Mouse (Mus musculus) heart, adult 2 months (tissue): ENCODE data around the gene Podxl2. TPM values are rescaled to one million over a fixed set of nuclear protein-coding genes. Genes with fewer than 3 reads are reported as not detected.
A peak's percentile ranks its signal among the peaks of the same experiment; 100 is the strongest.

Experiments
- DNase-seq, 2 experiments: peaks; one replicate each; pipeline ENCODE4 v3.0.0; 2021
- H3K27ac ChIP-seq: fragments of 200-600 bp; 2 replicates; pipeline ENCODE4 v1.8.1; 2022
- H3K27me3 ChIP-seq: fragments of 200-500 bp; 2 replicates; pipeline ENCODE4 v1.6.1; 2012; ENCODE audit warnings: mild to moderate bottlenecking, low read length, inconsistent platforms, mixed read lengths; ENCODE audit not compliant: control insufficient read depth, insufficient read depth
- H3K36me3 ChIP-seq: fragments of 200-500 bp; 2 replicates; pipeline ENCODE4 v1.6.1; 2012; ENCODE audit warnings: low read length, inconsistent platforms; ENCODE audit not compliant: control insufficient read depth, insufficient read depth
- H3K4me1 ChIP-seq: fragments of 200-500 bp; 2 replicates; pipeline ENCODE4 v1.6.1; 2011; ENCODE audit warnings: low read length; ENCODE audit not compliant: control insufficient read depth, insufficient read depth
- H3K4me3 ChIP-seq: fragments of 200-600 bp; 2 replicates; pipeline ENCODE4 v1.8.1; 2022
- H3K79me2 ChIP-seq: fragments of 200-500 bp; replicated peaks from 2 replicates; pipeline ENCODE4 v1.6.1; 2012; ENCODE audit warnings: mild to moderate bottlenecking, inconsistent platforms, low read length, moderate library complexity, mixed read lengths; ENCODE audit not compliant: control insufficient read depth, insufficient read depth
- H3K9ac ChIP-seq: fragments of 200-500 bp; 2 replicates; pipeline ENCODE4 v1.6.1; 2012; ENCODE audit warnings: low read depth, mild to moderate bottlenecking, control low read depth, inconsistent platforms, low read length, mixed read lengths
- CTCF ChIP-seq: fragments of 200-600 bp; IDR thresholded peaks from 2 replicates; pipeline ENCODE4 v1.8.1; 2022; ENCODE audit warnings: antibody characterized with exemption, mild to moderate bottlenecking, moderate library complexity
- EP300 ChIP-seq: fragments of 200-500 bp; IDR thresholded peaks from 2 replicates; pipeline ENCODE4 v1.6.1; 2011; ENCODE audit warnings: low read depth, low read length, control low read depth; ENCODE audit not compliant: insufficient read depth
- POLR2A ChIP-seq: fragments of 200-500 bp; IDR thresholded peaks from 2 replicates; pipeline ENCODE4 v1.6.1; 2011; ENCODE audit warnings: mild to moderate bottlenecking, low read depth, low read length, control low read depth; ENCODE audit not compliant: insufficient read depth
- WGBS: fragments of 180-500 bp; shearing (Covaris S2); methylation state at CpG from one replicate; pipeline ENCODE4 v1.1.7; 2018; 5-methylcytosine and 5-hydroxymethylcytosine counted together
- intact Hi-C: fragments of 180-260 bp; cut with DNase I; formaldehyde crosslinking; loops from one replicate; pipeline ENCODE4 v1.15.1; 2025
- polyA plus RNA-seq: library from polyadenylated mRNA; depleted of rRNA; stranded (reverse); fragments of >200 nt; gene quantifications from 2 replicates; pipeline ENCODE4 v1.2.3, GENCODE M21; 2012
- total RNA-seq, 2 experiments: library from RNA; stranded (reverse); gene quantifications; 2 replicates each; pipeline ENCODE4 v1.2.3; 2021

Gene Podxl2
- total and polyA plus RNA-seq, 3 experiments = 13.1 to 26.2 (median 15.9) TPM

DNA sequence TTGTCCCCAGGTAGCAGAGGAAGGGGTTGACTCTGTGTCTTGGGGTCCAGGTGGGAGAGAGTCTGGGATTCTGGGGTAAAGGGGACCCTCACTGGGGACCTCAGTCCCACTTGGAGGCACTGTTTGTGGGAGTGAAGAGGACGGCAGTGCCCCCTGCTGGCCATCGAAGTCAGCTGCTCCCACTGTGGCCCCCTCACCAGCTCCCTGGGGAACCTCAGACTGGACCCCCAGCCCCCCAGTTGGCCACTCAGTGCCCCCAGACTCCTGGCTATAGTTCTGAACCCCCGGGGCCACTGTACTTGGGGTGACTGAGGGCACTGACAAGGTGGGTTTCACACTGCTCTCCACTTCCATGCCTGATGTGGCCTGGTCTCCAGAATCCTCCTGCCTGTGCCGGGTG is 25.6 kb downstream of the Podxl2 start:
- DNase-seq = peak in 1 of 2 experiments; percentile 62
- no peak overlapping the region for H3K4me3 ChIP-seq
- no peak overlapping the region for H3K9ac ChIP-seq
- H3K79me2 ChIP-seq = no peaks in the 10 kb centered on the region
- WGBS = 50% methylated on average over 4 of the region's 4 CpGs
- intact Hi-C loops = no loop called here
- peaks cover 5% of the 10 kb centered on the region for H3K4me1 ChIP-seq
- peak; percentile 77 for TF ChIP-seq CTCF
- no peak for TF ChIP-seq EP300
- no peak for TF ChIP-seq POLR2A
- H3K27ac ChIP-seq = no peak overlapping the region
- no peaks in the 10 kb centered on the region for H3K27me3 ChIP-seq
- no peaks in the 10 kb centered on the region for H3K36me3 ChIP-seq

DNA sequence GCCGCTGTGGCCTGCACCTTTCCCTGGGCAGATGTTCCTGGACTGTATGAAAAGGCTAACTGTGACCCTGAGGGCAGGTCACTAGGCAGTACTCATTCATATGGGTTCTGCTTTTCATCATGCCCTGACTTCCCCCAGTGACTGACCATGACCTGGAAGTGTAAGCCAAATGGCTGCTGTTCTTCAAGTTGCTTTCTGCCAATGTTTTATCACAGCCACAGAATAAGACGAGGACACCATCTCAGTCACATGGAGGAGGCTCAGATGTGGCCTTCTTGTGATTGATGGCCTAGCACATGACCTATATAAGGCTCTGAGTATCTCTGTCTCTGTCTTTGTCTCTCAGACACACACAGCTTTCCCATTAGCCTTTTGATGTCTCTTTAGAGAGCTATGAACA is 27.3 kb downstream of the Podxl2 start:
- 53% methylated on average over 2 of the region's 2 CpGs for WGBS
- H3K36me3 ChIP-seq = no peaks in the 10 kb centered on the region
- DNase-seq = no peak
- no peak overlapping the region for H3K9ac ChIP-seq
- H3K79me2 ChIP-seq = no peaks in the 10 kb centered on the region
- H3K4me1 ChIP-seq = peaks cover 8% of the 10 kb centered on the region
- no peak for TF ChIP-seq CTCF
- no peak for TF ChIP-seq EP300
- no peak for TF ChIP-seq POLR2A
- H3K27me3 ChIP-seq = no peaks in the 10 kb centered on the region
- intact Hi-C loops = no loop called here
- H3K4me3 ChIP-seq = no peak overlapping the region
- no peak overlapping the region for H3K27ac ChIP-seq

DNA sequence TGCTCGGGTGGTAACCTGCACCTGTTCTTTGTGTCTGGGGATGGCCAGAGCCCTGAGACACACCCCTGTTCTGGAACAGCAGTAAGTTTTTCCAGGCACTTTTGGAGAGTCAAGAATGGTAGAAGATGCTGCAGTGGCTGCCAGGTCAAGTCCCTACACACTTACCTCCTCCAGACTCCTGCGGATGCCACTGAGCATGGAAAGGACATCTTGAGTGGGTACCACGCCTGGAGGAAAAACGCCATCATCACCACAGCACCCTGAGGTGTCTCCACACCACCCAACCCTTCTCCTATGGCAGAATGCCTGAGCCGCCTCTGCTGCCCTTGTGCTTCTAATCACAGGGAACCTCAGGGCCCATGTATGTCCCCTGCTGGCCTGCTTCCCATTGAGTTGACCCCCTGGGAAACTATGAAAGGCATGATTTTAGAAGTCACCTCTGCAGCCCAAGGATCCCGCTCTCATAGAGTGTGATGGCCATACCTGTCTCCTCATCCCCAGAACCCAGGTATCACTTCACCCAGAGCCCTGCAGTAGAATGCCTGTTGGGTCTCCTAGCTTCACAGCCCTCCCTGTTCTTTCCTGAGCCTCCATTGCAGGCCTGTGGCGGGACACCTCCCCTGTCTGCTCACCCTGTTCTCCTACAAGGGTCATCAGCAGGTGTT is 29.8 kb downstream of the Podxl2 start:
- no peak for DNase-seq
- intact Hi-C loops = no loop called here
- no peak for TF ChIP-seq POLR2A
- TF ChIP-seq EP300 = no peak
- TF ChIP-seq CTCF = no peak
- H3K4me1 ChIP-seq = peaks cover 11% of the 10 kb centered on the region
- no peak overlapping the region for H3K27ac ChIP-seq
- H3K27me3 ChIP-seq = no peaks in the 10 kb centered on the region
- 94% methylated on average over 7 of the region's 7 CpGs for WGBS
- H3K36me3 ChIP-seq = no peaks in the 10 kb centered on the region
- no peak overlapping the region for H3K4me3 ChIP-seq
- no peaks in the 10 kb centered on the region for H3K79me2 ChIP-seq
- no peak overlapping the region for H3K9ac ChIP-seq

DNA sequence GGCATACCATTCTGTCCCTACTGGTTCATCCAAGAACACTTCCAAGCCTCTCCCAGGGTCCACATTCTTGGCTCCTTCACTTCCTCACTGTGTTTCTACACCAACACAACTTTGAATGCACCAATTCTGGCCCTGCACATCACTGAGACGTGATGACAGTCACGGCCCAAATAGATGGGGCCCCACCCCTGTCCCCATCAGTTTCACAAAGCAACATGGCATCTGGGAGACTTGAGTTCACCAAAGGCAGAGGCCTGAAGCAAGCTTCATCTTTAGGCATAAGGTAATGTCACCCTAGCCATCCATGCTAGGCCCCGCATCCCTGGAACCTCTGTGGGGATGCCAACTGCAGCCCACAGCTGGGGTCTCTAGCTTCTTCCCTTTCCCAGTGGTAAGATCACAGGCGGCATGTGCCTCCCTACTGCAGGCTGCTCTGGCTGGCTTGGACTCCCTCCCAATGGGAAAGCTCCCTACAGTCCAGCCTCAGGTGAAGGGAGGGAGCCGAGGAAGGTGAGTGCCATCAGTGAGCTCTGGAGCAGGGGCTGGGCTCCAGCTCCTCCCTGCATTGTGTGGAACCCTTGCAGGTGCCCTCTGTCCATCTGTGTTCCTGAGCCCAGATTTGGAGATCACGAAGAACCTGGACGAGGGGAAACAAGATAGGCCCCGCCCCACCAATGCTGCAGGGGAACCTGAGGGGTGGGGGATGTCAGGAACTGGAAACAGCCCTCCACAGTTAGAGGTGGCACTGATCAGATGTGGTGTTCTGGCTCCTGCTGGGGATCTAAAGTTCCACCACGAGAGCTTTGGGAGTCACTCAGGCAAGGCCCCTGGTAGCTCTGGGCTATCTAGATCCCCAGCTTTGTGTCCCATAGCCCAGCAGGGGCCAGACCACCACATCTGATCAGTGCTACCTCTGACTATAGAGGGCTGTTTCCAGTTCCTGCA is 30.8 kb downstream of the Podxl2 start:
- WGBS = 88% methylated on average over 9 of the region's 9 CpGs
- no peak for DNase-seq
- peaks cover 9% of the 10 kb centered on the region for H3K4me1 ChIP-seq
- no peak overlapping the region for H3K27ac ChIP-seq
- no peaks in the 10 kb centered on the region for H3K79me2 ChIP-seq
- TF ChIP-seq CTCF = no peak
- no peak for TF ChIP-seq POLR2A
- TF ChIP-seq EP300 = no peak
- H3K27me3 ChIP-seq = no peaks in the 10 kb centered on the region
- intact Hi-C loops = no loop called here
- no peaks in the 10 kb centered on the region for H3K36me3 ChIP-seq
- no peak overlapping the region for H3K9ac ChIP-seq
- no peak overlapping the region for H3K4me3 ChIP-seq

DNA sequence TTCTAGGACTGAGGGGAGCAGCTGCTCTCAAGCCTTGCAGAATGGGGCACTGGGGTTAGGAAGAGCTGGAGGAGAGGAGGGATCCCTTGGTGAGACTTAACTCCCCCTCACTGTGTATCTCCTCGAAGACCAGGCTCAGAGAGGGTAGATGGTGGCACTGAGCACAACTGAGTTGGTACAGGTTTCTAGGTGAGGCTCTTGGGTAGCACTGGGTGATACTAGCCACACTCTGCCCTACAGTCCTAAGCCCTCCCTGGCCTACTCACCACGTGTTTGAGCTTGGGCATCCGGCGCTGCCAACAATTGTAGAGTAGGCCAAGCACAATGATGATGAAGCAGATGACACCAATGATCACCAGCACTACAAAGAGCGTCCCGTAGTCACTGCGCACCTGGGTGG is 31.6 kb downstream of the Podxl2 start:
- TF ChIP-seq EP300 (no peak), CTCF (no peak)
- Histone ChIP-seq H3K27me3 (no peaks in the 10 kb centered on the region), H3K4me3 (peak overlapping the region; percentile 91), H3K36me3 (no peaks in the 10 kb centered on the region), H3K4me1 (peaks cover 9% of the 10 kb centered on the region), H3K79me2 (no peaks in the 10 kb centered on the region), H3K9ac (no peak overlapping the region; the same call in 1 of the 2 replicates), H3K27ac (no peak overlapping the region)
- 76% methylated on average over 7 of the region's 7 CpGs for WGBS
- intact Hi-C loops = no loop called here
- no peak for DNase-seq

DNA sequence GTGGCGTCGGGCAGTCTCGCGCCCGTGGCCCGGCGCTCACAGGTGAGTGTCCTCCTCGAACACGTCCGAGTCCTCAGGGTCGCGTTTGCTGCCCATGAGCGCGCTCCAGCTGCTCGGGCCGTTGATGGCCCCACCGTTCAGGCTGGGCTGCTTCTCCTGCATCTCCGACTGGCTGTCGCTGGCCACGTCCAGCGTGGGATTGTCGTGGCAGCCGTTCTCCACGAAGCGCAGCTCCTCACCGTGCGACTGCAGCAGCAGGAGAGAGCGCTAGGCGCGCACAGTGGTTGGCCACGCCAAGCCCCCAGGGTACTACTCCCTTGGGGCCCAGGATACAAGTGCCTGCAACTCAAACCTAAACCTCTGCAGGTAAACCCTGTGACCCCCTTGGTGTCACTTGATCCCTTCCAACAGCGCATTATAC is 32.1 kb downstream of the Podxl2 start:
- Histone ChIP-seq H3K79me2 (no peaks in the 10 kb centered on the region), H3K27ac (peak overlapping the region; percentile 93), H3K36me3 (no peaks in the 10 kb centered on the region), H3K27me3 (no peaks in the 10 kb centered on the region), H3K9ac (peak overlapping the region; percentile 80), H3K4me1 (peaks cover 9% of the 10 kb centered on the region), H3K4me3 (peak overlapping the region; percentile 91)
- DNase-seq = no peak
- under 1% methylated on average over 32 of the region's 32 CpGs for WGBS
- TF ChIP-seq POLR2A (no peak), CTCF (no peak), EP300 (no peak)
- intact Hi-C loops = no loop called here
